Mouse (Mus musculus): ENCODE measurements around the gene Fgfr2. TPM values are rescaled to one million over a fixed set of nuclear protein-coding genes. Genes with fewer than 3 reads are reported as not detected.
"Not testable (repeated sequence)": the region's sequence is repeated elsewhere in the genome, so short reads cannot be mapped to it uniquely, and the experiment has no call there.

Gene Fgfr2
- polyA plus RNA-seq, 1 experiment = 1.7 TPM

DNA sequence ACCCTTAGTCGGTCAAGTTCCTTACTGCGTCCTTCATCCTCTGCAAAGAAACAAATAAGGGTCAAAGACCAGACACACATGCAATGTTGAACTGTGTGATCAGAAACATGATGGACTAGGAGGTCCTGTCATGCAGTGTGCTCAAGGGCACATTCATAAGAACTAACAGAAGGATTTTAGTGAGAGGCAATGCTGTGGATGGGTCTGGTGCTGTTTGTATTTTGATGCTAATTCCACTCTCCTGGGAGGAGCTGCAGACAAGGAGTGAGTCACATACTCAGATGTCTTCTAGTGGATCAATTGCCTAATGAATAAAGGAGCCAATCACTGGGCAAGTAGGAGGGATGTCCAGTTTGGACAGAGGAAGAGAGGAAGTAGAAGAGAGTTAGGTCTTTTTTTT, 2728.5 kb downstream of the Fgfr2 start:
- Histone ChIP-seq H3ac (ENCODE audit: control insufficient read depth, insufficient read length, low read depth) (no peak overlapping the region), H3K4me3 (ENCODE audit: insufficient read depth, poor library complexity, severe bottlenecking) (no peak overlapping the region), H3K27me3 (ENCODE audit: control insufficient read depth, insufficient read depth, insufficient read length) (no peaks in the 10 kb centered on the region), H3K79me2 (ENCODE audit: control insufficient read depth, insufficient read depth) (no peaks in the 10 kb centered on the region), H3K79me3 (ENCODE audit: low read depth) (no peaks in the 10 kb centered on the region), H3K36me3 (ENCODE audit: control insufficient read depth, insufficient read depth) (peaks cover 9% of the 10 kb centered on the region)
- TF ChIP-seq CEBPB (IDR thresholded peaks at IDR 0.05; ENCODE audit: low read depth) = no peak
- no peak for TF ChIP-seq FOSL1 (IDR thresholded peaks at IDR 0.05; ENCODE audit: insufficient read depth, low read length, poor library complexity, severe bottlenecking)
- TF ChIP-seq USF1 (IDR thresholded peaks at IDR 0.05; ENCODE audit: low read depth) = no peak
- no peak for TF ChIP-seq MYOG (IDR thresholded peaks at IDR 0.05; ENCODE audit: control insufficient read depth, extremely low read depth, insufficient read length)
- TF ChIP-seq MYOD1 (IDR thresholded peaks at IDR 0.05; ENCODE audit: control insufficient read depth, insufficient read length, low read depth) = no peak
- TF ChIP-seq MAX (IDR thresholded peaks at IDR 0.05) = no peak
- no peak for TF ChIP-seq CTCF (IDR thresholded peaks at IDR 0.05; ENCODE audit: control insufficient read depth, insufficient read depth, insufficient read length)

- not testable (repeated sequence) for H3K27me3 ChIP-seq (ENCODE audit: control insufficient read depth, insufficient read depth, insufficient read length); H3K4me3 ChIP-seq (ENCODE audit: insufficient read depth, poor library complexity, severe bottlenecking); H3K79me2 ChIP-seq (ENCODE audit: control insufficient read depth, insufficient read depth); H3ac ChIP-seq (ENCODE audit: control insufficient read depth, insufficient read length, low read depth); H3K36me3 ChIP-seq (ENCODE audit: control insufficient read depth, insufficient read depth); H3K79me3 ChIP-seq (ENCODE audit: low read depth)
Observed at GRCm38 (mm10) chr7:130390060-130390459, 2733.1 kb downstream of the Fgfr2 start.

DNA sequence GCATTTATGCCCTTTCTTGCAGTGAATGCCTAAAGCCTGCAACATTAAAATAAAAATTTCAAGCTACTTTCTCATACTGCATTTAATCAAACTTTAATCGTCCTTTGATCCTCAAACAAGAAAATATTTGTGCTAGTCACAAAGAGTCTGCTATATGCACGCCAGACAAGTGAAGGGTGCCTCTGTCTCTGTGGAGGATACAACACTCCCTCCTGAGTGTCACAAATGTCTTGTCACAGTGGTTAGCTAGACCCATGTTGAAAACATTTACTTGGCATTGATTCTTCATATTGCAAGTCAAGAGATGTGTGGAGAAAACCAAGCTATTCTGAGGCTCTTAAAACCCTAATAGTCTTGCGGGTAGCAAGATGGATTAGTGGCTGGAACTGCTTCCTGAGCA, 2736.8 kb downstream of the Fgfr2 start:
- TF ChIP-seq MYOG (IDR thresholded peaks at IDR 0.05; ENCODE audit: control insufficient read depth, extremely low read depth, insufficient read length) = no peak
- no peak for TF ChIP-seq CEBPB (IDR thresholded peaks at IDR 0.05; ENCODE audit: low read depth)
- TF ChIP-seq CTCF (IDR thresholded peaks at IDR 0.05; ENCODE audit: control insufficient read depth, insufficient read depth, insufficient read length) = no peak
- no peak for TF ChIP-seq MYOD1 (IDR thresholded peaks at IDR 0.05; ENCODE audit: control insufficient read depth, insufficient read length, low read depth)
- no peak for TF ChIP-seq MAX (IDR thresholded peaks at IDR 0.05)
- no peak for TF ChIP-seq USF1 (IDR thresholded peaks at IDR 0.05; ENCODE audit: low read depth)
- no peak for TF ChIP-seq FOSL1 (IDR thresholded peaks at IDR 0.05; ENCODE audit: insufficient read depth, low read length, poor library complexity, severe bottlenecking)
- no peak overlapping the region for H3K4me3 ChIP-seq (ENCODE audit: insufficient read depth, poor library complexity, severe bottlenecking)
- no peak overlapping the region for H3ac ChIP-seq (ENCODE audit: control insufficient read depth, insufficient read length, low read depth)
- no peaks in the 10 kb centered on the region for H3K79me2 ChIP-seq (ENCODE audit: control insufficient read depth, insufficient read depth)
- no peaks in the 10 kb centered on the region for H3K79me3 ChIP-seq (ENCODE audit: low read depth)
- no peaks in the 10 kb centered on the region for H3K27me3 ChIP-seq (ENCODE audit: control insufficient read depth, insufficient read depth, insufficient read length)
- H3K36me3 ChIP-seq (ENCODE audit: control insufficient read depth, insufficient read depth) = no peaks in the 10 kb centered on the region

- Histone ChIP-seq H3K4me3 (ENCODE audit: insufficient read depth, poor library complexity, severe bottlenecking) (no peak overlapping the region), H3K79me2 (ENCODE audit: control insufficient read depth, insufficient read depth) (no peaks in the 10 kb centered on the region), H3ac (ENCODE audit: control insufficient read depth, insufficient read length, low read depth) (no peak overlapping the region), H3K36me3 (ENCODE audit: control insufficient read depth, insufficient read depth) (no peaks in the 10 kb centered on the region), H3K27me3 (ENCODE audit: control insufficient read depth, insufficient read depth, insufficient read length) (no peaks in the 10 kb centered on the region), H3K79me3 (ENCODE audit: low read depth) (no peaks in the 10 kb centered on the region)
- TF ChIP-seq MYOD1 (IDR thresholded peaks at IDR 0.05; ENCODE audit: control insufficient read depth, insufficient read length, low read depth) = no peak
- no peak for TF ChIP-seq MAX (IDR thresholded peaks at IDR 0.05)
- TF ChIP-seq CTCF (IDR thresholded peaks at IDR 0.05; ENCODE audit: control insufficient read depth, insufficient read depth, insufficient read length) = no peak
- no peak for TF ChIP-seq MYOG (IDR thresholded peaks at IDR 0.05; ENCODE audit: control insufficient read depth, extremely low read depth, insufficient read length)
- TF ChIP-seq USF1 (IDR thresholded peaks at IDR 0.05; ENCODE audit: low read depth) = no peak
- no peak for TF ChIP-seq FOSL1 (IDR thresholded peaks at IDR 0.05; ENCODE audit: insufficient read depth, low read length, poor library complexity, severe bottlenecking)
- TF ChIP-seq CEBPB (IDR thresholded peaks at IDR 0.05; ENCODE audit: low read depth) = no peak
Observed at GRCm38 (mm10) chr7:130385732-130386294, 2737.3 kb downstream of the Fgfr2 start.

GRCm38 (mm10) chr7:130382126-130382525, 2741.0 kb downstream of the Fgfr2 start:
- H3K4me3 ChIP-seq (ENCODE audit: insufficient read depth, poor library complexity, severe bottlenecking) = no peak overlapping the region
- no peaks in the 10 kb centered on the region for H3K79me2 ChIP-seq (ENCODE audit: control insufficient read depth, insufficient read depth)
- no peak overlapping the region for H3ac ChIP-seq (ENCODE audit: control insufficient read depth, insufficient read length, low read depth)
- H3K36me3 ChIP-seq (ENCODE audit: control insufficient read depth, insufficient read depth) = no peaks in the 10 kb centered on the region
- H3K79me3 ChIP-seq (ENCODE audit: low read depth) = no peaks in the 10 kb centered on the region
- H3K27me3 ChIP-seq (ENCODE audit: control insufficient read depth, insufficient read depth, insufficient read length) = no peaks in the 10 kb centered on the region
- TF ChIP-seq USF1 (IDR thresholded peaks at IDR 0.05; ENCODE audit: low read depth) (no peak), CEBPB (IDR thresholded peaks at IDR 0.05; ENCODE audit: low read depth) (no peak), MAX (IDR thresholded peaks at IDR 0.05) (no peak), FOSL1 (IDR thresholded peaks at IDR 0.05; ENCODE audit: insufficient read depth, low read length, poor library complexity, severe bottlenecking) (no peak), MYOG (IDR thresholded peaks at IDR 0.05; ENCODE audit: control insufficient read depth, extremely low read depth, insufficient read length) (no peak), CTCF (IDR thresholded peaks at IDR 0.05; ENCODE audit: control insufficient read depth, insufficient read depth, insufficient read length) (no peak), MYOD1 (IDR thresholded peaks at IDR 0.05; ENCODE audit: control insufficient read depth, insufficient read length, low read depth) (no peak)

DNA sequence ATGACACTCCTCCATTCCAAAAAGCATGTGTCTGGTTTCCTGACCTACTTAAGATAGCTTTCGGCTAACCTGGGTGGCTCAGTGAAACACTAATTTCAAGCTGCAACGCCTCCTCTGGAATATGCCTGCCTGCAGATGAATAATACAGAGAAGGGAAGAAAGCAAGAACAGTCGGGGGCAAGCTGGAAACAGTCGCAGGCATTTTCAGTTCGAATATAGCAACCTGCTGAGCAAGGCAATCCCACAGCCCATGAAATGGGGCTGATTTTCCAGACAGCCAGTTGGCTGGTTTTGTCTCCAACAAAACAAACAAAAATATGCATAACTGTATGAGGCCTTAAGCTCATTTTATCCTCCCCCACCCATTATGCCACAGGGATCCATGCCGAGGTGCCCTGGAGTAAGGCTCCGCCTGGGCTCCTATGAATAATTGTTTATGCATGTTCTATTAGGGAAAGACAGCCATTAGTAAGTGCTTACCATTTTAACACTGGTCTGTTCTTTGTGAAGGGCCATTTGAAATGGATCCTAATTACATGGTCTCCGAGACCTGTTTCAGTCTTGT, 2741.7 kb downstream of the Fgfr2 start:
- H3K79me3 ChIP-seq (ENCODE audit: low read depth) = no peaks in the 10 kb centered on the region
- H3K27me3 ChIP-seq (ENCODE audit: control insufficient read depth, insufficient read depth, insufficient read length) = no peaks in the 10 kb centered on the region
- TF ChIP-seq FOSL1 (IDR thresholded peaks at IDR 0.05; ENCODE audit: insufficient read depth, low read length, poor library complexity, severe bottlenecking) = no peak
- no peak for TF ChIP-seq MYOD1 (IDR thresholded peaks at IDR 0.05; ENCODE audit: control insufficient read depth, insufficient read length, low read depth)
- no peak for TF ChIP-seq CEBPB (IDR thresholded peaks at IDR 0.05; ENCODE audit: low read depth)
- no peak for TF ChIP-seq USF1 (IDR thresholded peaks at IDR 0.05; ENCODE audit: low read depth)
- TF ChIP-seq CTCF (IDR thresholded peaks at IDR 0.05; ENCODE audit: control insufficient read depth, insufficient read depth, insufficient read length) = no peak
- TF ChIP-seq MYOG (IDR thresholded peaks at IDR 0.05; ENCODE audit: control insufficient read depth, extremely low read depth, insufficient read length) = no peak
- no peak for TF ChIP-seq MAX (IDR thresholded peaks at IDR 0.05)
- no peak overlapping the region for H3K4me3 ChIP-seq (ENCODE audit: insufficient read depth, poor library complexity, severe bottlenecking)
- no peak overlapping the region for H3ac ChIP-seq (ENCODE audit: control insufficient read depth, insufficient read length, low read depth)
- H3K79me2 ChIP-seq (ENCODE audit: control insufficient read depth, insufficient read depth) = no peaks in the 10 kb centered on the region
- no peaks in the 10 kb centered on the region for H3K36me3 ChIP-seq (ENCODE audit: control insufficient read depth, insufficient read depth)
